Mouse (Mus musculus) CH12.LX (cell line): ENCODE results near the gene Sgca. TPM values are rescaled to one million over a fixed set of nuclear protein-coding genes. Genes with fewer than 3 reads are reported as not detected.
A peak's percentile ranks its signal among the peaks of the same experiment; 100 is the strongest.

ENCODE experiments used
- DNase-seq: peaks from one replicate; pipeline ENCODE4 v3.0.0-alpha.2; 2013; ENCODE audit errors: extremely low read depth
- H3K27ac ChIP-seq: 2 replicates; pipeline ENCODE4 v1.5.1; 2012; ENCODE audit warnings: low read depth, mild to moderate bottlenecking, control low read depth, moderate library complexity; ENCODE audit not compliant: insufficient read depth
- H3K27me3 ChIP-seq: replicated peaks from 2 replicates; pipeline ENCODE3; 2012; ENCODE audit warnings: inconsistent platforms
- H3K36me3 ChIP-seq, 2 experiments: replicated peaks in 1 of 2; 2 replicates each; pipeline versions ENCODE3 to v1.6.1; 2012; ENCODE audit warnings: inconsistent platforms in 1 of 2, low read length in 1 of 2, mild to moderate bottlenecking in 1 of 2, mixed read lengths in 1 of 2, moderate library complexity in 1 of 2; ENCODE audit not compliant: control insufficient read depth in 1 of 2, insufficient read depth in 1 of 2
- H3K4me1 ChIP-seq, 2 experiments: 2 replicates each; pipeline ENCODE4 v1.6.1; 2012; ENCODE audit warnings: inconsistent platforms in 1 of 2, moderate library complexity in 1 of 2; ENCODE audit not compliant: insufficient read depth in 2 of 2, control insufficient read depth in 1 of 2
- H3K4me2 ChIP-seq: 2 replicates; pipeline ENCODE4 v1.6.1; 2012; ENCODE audit warnings: low read depth, mild to moderate bottlenecking, control low read depth; ENCODE audit not compliant: poor library complexity, insufficient read depth, severe bottlenecking
- H3K4me3 ChIP-seq, 3 experiments: fragments of 150-350 bp in 1 of 3; sonication (generic) in 1 of 3; replicated peaks in 1 of 3; 2 replicates each; pipeline versions ENCODE3 to v1.5.1; 2011 to 2012; ENCODE audit warnings: low read depth in 2 of 3, low read length in 2 of 3, mild to moderate bottlenecking in 2 of 3, moderate library complexity in 2 of 3, control low read depth in 1 of 3, improper control_type of control experiment in 1 of 3, inconsistent platforms in 1 of 3, mixed read lengths in 1 of 3; ENCODE audit not compliant: poor library complexity in 1 of 3
- H3K79me2 ChIP-seq: replicated peaks from 2 replicates; pipeline ENCODE4 v1.6.1; 2012; ENCODE audit warnings: mild to moderate bottlenecking, moderate library complexity; ENCODE audit not compliant: control insufficient read depth, poor library complexity, insufficient read depth, severe bottlenecking; ENCODE audit errors: extremely low read depth
- H3K9ac ChIP-seq: 2 replicates; pipeline ENCODE4 v1.6.1; 2012; ENCODE audit warnings: low read depth, mild to moderate bottlenecking, control low read depth, moderate library complexity; ENCODE audit not compliant: insufficient read depth
- H3K9me3 ChIP-seq: replicated peaks from 2 replicates; pipeline ENCODE3; 2012; ENCODE audit warnings: low read length, inconsistent platforms, mixed read lengths
- CHD1 ChIP-seq: IDR thresholded peaks from 2 replicates; pipeline ENCODE4 v1.6.1; 2012; ENCODE audit warnings: low read depth, low read length, improper control_type of control experiment, inconsistent platforms
- CTCF ChIP-seq, 2 experiments: IDR thresholded peaks in 1 of 2; conservative IDR thresholded peaks in 1 of 2; 2 replicates each; pipeline ENCODE4 v1.5.1; 2011 to 2012; ENCODE audit warnings: low read depth in 2 of 2, low read length in 2 of 2, improper control_type of control experiment in 1 of 2, inconsistent platforms in 1 of 2, mild to moderate bottlenecking in 1 of 2, moderate library complexity in 1 of 2
- E2F4 ChIP-seq: IDR thresholded peaks from 2 replicates; pipeline ENCODE4 v1.6.1; 2011; ENCODE audit warnings: low read depth, low read length, improper control_type of control experiment; ENCODE audit not compliant: insufficient replicate concordance
- HCFC1 ChIP-seq: IDR thresholded peaks from 2 replicates; pipeline ENCODE4 v1.6.1; 2012; ENCODE audit warnings: low read depth, mild to moderate bottlenecking, inconsistent platforms, low read length, improper control_type of control experiment
- JUND ChIP-seq: conservative IDR thresholded peaks from 2 replicates; pipeline ENCODE4 v1.6.1; 2011; ENCODE audit warnings: low read depth, low read length, improper control_type of control experiment
- MAX ChIP-seq: IDR thresholded peaks from 2 replicates; pipeline ENCODE4 v1.6.1; 2011; ENCODE audit warnings: low read length, improper control_type of control experiment
- MAZ ChIP-seq: IDR thresholded peaks from 2 replicates; pipeline ENCODE4 v1.6.1; 2012; ENCODE audit warnings: low read depth, mild to moderate bottlenecking, inconsistent platforms, low read length, improper control_type of control experiment, moderate library complexity
- MEF2A ChIP-seq: IDR thresholded peaks from 2 replicates; pipeline ENCODE4 v1.6.1; 2014; ENCODE audit warnings: low read depth, mild to moderate bottlenecking, inconsistent platforms, low read length, improper control_type of control experiment, borderline replicate concordance
- MXI1 ChIP-seq: IDR thresholded peaks from 2 replicates; pipeline ENCODE4 v1.6.1; 2011; ENCODE audit warnings: mild to moderate bottlenecking, low read depth, low read length, improper control_type of control experiment
- MYC ChIP-seq: IDR thresholded peaks from 2 replicates; pipeline ENCODE4 v1.6.1; 2011; ENCODE audit warnings: low read depth, mild to moderate bottlenecking, improper control_type of control experiment, low read length
- PAX5 ChIP-seq: IDR thresholded peaks from 2 replicates; pipeline ENCODE4 v1.6.1; 2012; ENCODE audit warnings: low read length, inconsistent platforms, mixed read lengths
- POLR2AphosphoS2 ChIP-seq: IDR thresholded peaks from 2 replicates; pipeline ENCODE4 v1.6.1; 2011; ENCODE audit warnings: low read depth, low read length, improper control_type of control experiment
- RAD21 ChIP-seq: IDR thresholded peaks from 2 replicates; pipeline ENCODE4 v1.6.1; 2011; ENCODE audit warnings: low read depth, mild to moderate bottlenecking, low read length, improper control_type of control experiment, moderate library complexity
- SIN3A ChIP-seq: IDR thresholded peaks from 2 replicates; pipeline ENCODE4 v1.6.1; 2012; ENCODE audit warnings: low read length, improper control_type of control experiment, inconsistent platforms
- SMC3 ChIP-seq: IDR thresholded peaks from 2 replicates; pipeline ENCODE4 v1.6.1; 2011; ENCODE audit warnings: low read depth, low read length, improper control_type of control experiment
- TCF12 ChIP-seq: IDR thresholded peaks from 2 replicates; pipeline ENCODE4 v1.6.1; 2014; ENCODE audit warnings: low read depth, mild to moderate bottlenecking, inconsistent platforms, low read length, improper control_type of control experiment
- dilution Hi-C: fragments of 300-500 bp; cut with MboI; formaldehyde crosslinking; loops from 2 replicates; pipeline ENCODE4 v1.14.3; 2020; ENCODE audit warnings: low sequenced_read_pairs; ENCODE audit not compliant: extremely low pct_unique_long_range_greater_than_20kb, extremely low pct_ligation_motif_present
- in situ Hi-C: fragments of 300-500 bp; cut with MboI; formaldehyde crosslinking; loops from 3 replicates; pipeline ENCODE4 v1.14.3; 2019; ENCODE audit warnings: low sequenced_read_pairs, low pct_ligation_motif_present, low pct_unique_long_range_greater_than_20kb, mixed read lengths
- polyA plus RNA-seq: library from polyadenylated mRNA; unstranded; fragments of >175 nt; gene quantifications from 2 replicates; pipeline ENCODE4 v1.2.1, GENCODE M21; 2012; ENCODE audit warnings: low read depth; ENCODE audit not compliant: insufficient read length
- total RNA-seq, 2 experiments: library from RNA; depleted of rRNA; stranded (reverse); fragments of 300-350 nt in 1 of 2; fragments of >200 nt in 1 of 2; gene quantifications; 2 replicates each; pipeline ENCODE4 v1.2.3; 2012 to 2014

The Sgca gene
- total and polyA plus RNA-seq, 3 experiments = 0.08 to 0.39 TPM; not detected in 1

- in situ Hi-C loops = no loop called here
Observed at GRCm38 (mm10) chr11:95022237-95022992, 46.3 kb upstream of the Sgca start.

DNA sequence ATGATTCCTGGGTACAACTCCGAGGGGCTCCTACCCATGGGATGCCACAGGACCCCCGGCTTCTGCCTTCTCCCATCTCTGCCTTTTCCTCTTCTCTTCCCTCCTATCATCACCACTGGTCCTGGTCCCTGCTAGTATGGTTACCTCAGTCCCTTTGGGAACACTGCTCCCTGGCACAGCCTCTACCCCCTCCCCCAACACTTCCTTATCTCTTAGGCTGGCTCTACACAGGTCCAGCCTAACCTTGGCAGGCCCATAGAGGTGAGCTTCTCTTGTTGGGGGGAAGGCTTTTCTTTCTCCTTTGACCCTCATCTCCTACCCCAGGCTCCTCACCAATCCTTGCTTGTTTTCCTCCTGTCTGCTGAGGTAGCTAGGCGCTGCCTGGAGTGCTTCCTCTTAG lies 39.4 kb upstream of the Sgca start:
- dilution Hi-C loops (no loop called here), in situ Hi-C loops (no loop called here)
- H3K9ac ChIP-seq = no peak overlapping the region
- no peak overlapping the region for H3K27ac ChIP-seq
- peaks cover 93% of the 10 kb centered on the region for H3K27me3 ChIP-seq
- DNase-seq = no peak
- H3K79me2 ChIP-seq = no peaks in the 10 kb centered on the region
- H3K4me3 ChIP-seq = no peak overlapping the region
- H3K4me2 ChIP-seq = no peak overlapping the region
- H3K36me3 ChIP-seq = no peaks in the 10 kb centered on the region
- H3K9me3 ChIP-seq = peaks cover 6% of the 10 kb centered on the region
- H3K4me1 ChIP-seq = 0 out of 4 replicates have a peak, but pooled peaks cover 0 to 2% of the 10 kb centered on the region in 2 experiments
- TF ChIP-seq TCF12 (no peak), CHD1 (no peak), E2F4 (no peak), MAZ (no peak), JUND (no peak), MEF2A (no peak), POLR2AphosphoS2 (no peak), MAX (no peak)

More at GRCm38 (mm10) chr11:95022237-95022992, 46.3 kb upstream of the Sgca start:
- dilution Hi-C loops = no loop called here
- Histone ChIP-seq H3K4me3 (no peak overlapping the region), H3K36me3 (no peaks in the 10 kb centered on the region), H3K79me2 (no peaks in the 10 kb centered on the region), H3K27ac (no peak overlapping the region), H3K4me1 (peaks cover 21 to 40% of the 10 kb centered on the region in 2 experiments), H3K9me3 (peaks cover 14% of the 10 kb centered on the region), H3K27me3 (peaks cover 89% of the 10 kb centered on the region), H3K9ac (no peak overlapping the region), H3K4me2 (no peak overlapping the region)
- no peak for TF ChIP-seq JUND
- TF ChIP-seq RAD21 = peak; percentile 30
- no peak for TF ChIP-seq PAX5
- TF ChIP-seq POLR2AphosphoS2 = no peak
- TF ChIP-seq TCF12 = 0 out of 2 replicates have a peak, but pooled peaks have one; percentile 6
- no peak for TF ChIP-seq SIN3A
- TF ChIP-seq MXI1 = no peak
- TF ChIP-seq E2F4 = no peak
- no peak for TF ChIP-seq CHD1
- no peak for TF ChIP-seq HCFC1
- peak; percentile 45 to 57 for TF ChIP-seq CTCF (conservative IDR thresholded peaks at IDR 0.05 in 1 of 2, IDR thresholded peaks at IDR 0.05 in 1 of 2; ENCODE audit: low read depth in 2 of 2, low read length in 2 of 2)
- no peak for TF ChIP-seq MYC
- 0 out of 2 replicates have a peak, but pooled peaks have one; percentile 15 for TF ChIP-seq SMC3
- peak; percentile 41 for DNase-seq
